Mouse (Mus musculus): ENCODE results near the gene 0610010F05Rik.

- TF ChIP-seq MAX (IDR thresholded peaks at IDR 0.05; ENCODE audit: low read depth) (no peak), POLR2A (IDR thresholded peaks at IDR 0.05; ENCODE audit: insufficient read length, low read depth) (no peak), CEBPB (IDR thresholded peaks at IDR 0.05; ENCODE audit: insufficient read depth, poor library complexity, severe bottlenecking) (no peak)
These were observed 18.9 kb downstream of the 0610010F05Rik start for GRCm38 (mm10) chr11:23614546-23614945.
